Mouse (Mus musculus) ES-Bruce4 (cell line): ENCODE results near the gene 4933412E24Rik. TPM values are rescaled to one million over a fixed set of nuclear protein-coding genes. Genes with fewer than 3 reads are reported as not detected.

ENCODE experiments used
- H3K27ac ChIP-seq: 2 replicates; pipeline ENCODE4 v1.5.1; 2012; ENCODE audit warnings: low read length, inconsistent platforms; ENCODE audit not compliant: insufficient read depth
- H3K27me3 ChIP-seq: 2 replicates; pipeline ENCODE4 v1.6.1; 2012; ENCODE audit warnings: mild to moderate bottlenecking, low read length, inconsistent platforms; ENCODE audit not compliant: control insufficient read depth, poor library complexity, insufficient read depth, severe bottlenecking
- H3K36me3 ChIP-seq: 2 replicates; pipeline ENCODE4 v1.6.1; 2012; ENCODE audit warnings: inconsistent platforms, mild to moderate bottlenecking, low read length, moderate library complexity; ENCODE audit not compliant: control insufficient read depth, poor library complexity, insufficient read depth, severe bottlenecking
- H3K4me1 ChIP-seq: one replicate; pipeline ENCODE4 v1.8.1; 2011; ENCODE audit warnings: low read length; ENCODE audit not compliant: control insufficient read depth, insufficient read depth
- H3K4me3 ChIP-seq: 2 replicates; pipeline ENCODE4 v1.5.1; 2011; ENCODE audit warnings: low read depth, mild to moderate bottlenecking, low read length
- H3K9ac ChIP-seq: 2 replicates; pipeline ENCODE4 v1.6.1; 2012; ENCODE audit warnings: low read depth, mild to moderate bottlenecking, inconsistent platforms; ENCODE audit not compliant: poor library complexity, severe bottlenecking
- H3K9me3 ChIP-seq: replicated peaks from 2 replicates; pipeline ENCODE4 v1.6.1; 2012; ENCODE audit warnings: mild to moderate bottlenecking, low read length, inconsistent platforms; ENCODE audit not compliant: control insufficient read depth, poor library complexity, insufficient read depth, severe bottlenecking
- CTCF ChIP-seq: IDR thresholded peaks from one replicate; pipeline ENCODE4 v1.8.1; 2011; ENCODE audit warnings: low read depth, low read length
- EP300 ChIP-seq: IDR thresholded peaks from 2 replicates; pipeline ENCODE4 v1.6.1; 2011; ENCODE audit warnings: low read depth, low read length; ENCODE audit not compliant: insufficient read depth
- POLR2A ChIP-seq: IDR thresholded peaks from one replicate; pipeline ENCODE4 v1.8.1; 2011; ENCODE audit warnings: low read length; ENCODE audit not compliant: insufficient read depth
- polyA plus RNA-seq: library from polyadenylated mRNA; stranded (reverse); fragments of >200 nt; gene quantifications from 2 replicates; pipeline ENCODE4 v1.2.4, GENCODE M21; 2011; ENCODE audit warnings: low read depth; ENCODE audit not compliant: missing spikeins, insufficient read depth, insufficient read length

4933412E24Rik gene
- polyA plus RNA-seq, 1 experiment = not detected

- Histone ChIP-seq H3K36me3 (no peaks in the 10 kb centered on the region), H3K27ac (no peak overlapping the region), H3K9me3 (no peaks in the 10 kb centered on the region), H3K4me1 (no peaks in the 10 kb centered on the region), H3K9ac (no peak overlapping the region), H3K4me3 (no peak overlapping the region), H3K27me3 (no peaks in the 10 kb centered on the region; the same call in 1 of the 2 replicates)
- TF ChIP-seq EP300 = no peak
- no peak for TF ChIP-seq POLR2A
Observed at GRCm38 (mm10) chr15:59975310-59975709, 41.1 kb downstream of the 4933412E24Rik start.

GRCm38 (mm10) chr15:59974584-59974983, 41.8 kb downstream of the 4933412E24Rik start:
- no peaks in the 10 kb centered on the region; the same call in 1 of the 2 replicates for H3K27me3 ChIP-seq
- H3K4me1 ChIP-seq = no peaks in the 10 kb centered on the region
- H3K36me3 ChIP-seq = no peaks in the 10 kb centered on the region
- TF ChIP-seq EP300 = no peak
- no peak for TF ChIP-seq CTCF
- TF ChIP-seq POLR2A = no peak
- H3K27ac ChIP-seq = no peak overlapping the region
- no peak overlapping the region for H3K9ac ChIP-seq
- H3K9me3 ChIP-seq = no peaks in the 10 kb centered on the region
- H3K4me3 ChIP-seq = no peak overlapping the region

GRCm38 (mm10) chr15:59973651-59974519, 42.5 kb downstream of the 4933412E24Rik start:
- Histone ChIP-seq H3K36me3 (no peaks in the 10 kb centered on the region), H3K27me3 (no peaks in the 10 kb centered on the region; the same call in 1 of the 2 replicates), H3K4me3 (no peak overlapping the region), H3K9me3 (no peaks in the 10 kb centered on the region), H3K4me1 (no peaks in the 10 kb centered on the region), H3K27ac (no peak overlapping the region), H3K9ac (no peak overlapping the region)
- no peak for TF ChIP-seq POLR2A
